Mouse (Mus musculus) frontal cortex, adult (tissue): ENCODE results near the gene Snx22.
A peak's percentile ranks its signal among the peaks of the same experiment; 100 is the strongest.

Experiments
- ATAC-seq: cut with Nextera tagmentation; 2 replicates; pipeline ENCODE4 v1.9.2; 2017; ENCODE audit warnings: mild to moderate bottlenecking, moderate library complexity, mixed read lengths; ENCODE audit not compliant: low TSS enrichment

Snx22 gene

DNA sequence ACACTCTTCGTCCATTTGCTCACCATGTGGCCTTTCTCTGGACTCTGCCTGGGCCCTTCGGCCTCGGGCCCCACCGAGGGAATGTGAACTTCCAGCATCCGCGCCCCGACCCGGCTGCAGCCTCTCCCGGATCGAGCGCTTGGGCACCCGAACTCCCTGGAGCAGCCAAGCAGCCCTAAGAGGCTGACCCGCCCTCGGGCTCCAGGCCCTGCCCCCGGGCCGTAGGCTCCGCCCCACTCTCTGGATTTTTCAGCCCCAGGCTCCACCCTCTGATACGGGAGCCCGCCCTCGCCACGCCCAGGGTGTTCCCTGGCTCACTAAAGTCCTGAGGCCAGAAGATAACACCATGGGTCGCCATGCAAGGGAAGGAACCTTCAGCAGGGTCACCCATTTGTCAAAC, at the start of gene Snx22:
Snx22 (minus strand) TSS at position 137 of the 400 bp plus-strand sequence.
- ATAC-seq = peak; percentile 81

DNA sequence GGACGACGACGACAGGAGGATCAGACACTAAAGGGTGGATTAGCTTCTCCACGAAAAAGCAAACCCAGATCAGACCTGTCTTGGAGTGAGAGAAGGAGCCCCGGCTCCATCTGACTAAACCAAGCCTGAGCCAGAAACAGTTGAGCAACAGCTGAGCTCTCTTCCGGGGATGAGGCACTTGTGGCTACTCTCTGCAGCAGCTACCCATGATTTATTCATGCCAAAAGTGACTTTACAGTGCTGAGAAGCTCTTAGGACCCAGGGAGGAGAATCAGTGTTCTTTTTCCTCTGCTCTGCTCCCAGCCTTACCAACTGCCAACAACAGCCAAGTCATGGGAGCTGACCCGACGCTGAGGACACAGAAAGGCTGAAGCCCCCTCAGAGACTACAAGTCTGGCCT, 47.4 kb upstream of the Snx22 start:
- peak; percentile 71 for ATAC-seq

GRCm38 (mm10) chr9:66114341-66114740, 44.8 kb upstream of the Snx22 start:
- no peak for ATAC-seq

GRCm38 (mm10) chr9:66110611-66111379, 41.3 kb upstream of the Snx22 start:
- ATAC-seq = no peak

GRCm38 (mm10) chr9:66110126-66110525, 40.6 kb upstream of the Snx22 start:
- no peak for ATAC-seq

DNA sequence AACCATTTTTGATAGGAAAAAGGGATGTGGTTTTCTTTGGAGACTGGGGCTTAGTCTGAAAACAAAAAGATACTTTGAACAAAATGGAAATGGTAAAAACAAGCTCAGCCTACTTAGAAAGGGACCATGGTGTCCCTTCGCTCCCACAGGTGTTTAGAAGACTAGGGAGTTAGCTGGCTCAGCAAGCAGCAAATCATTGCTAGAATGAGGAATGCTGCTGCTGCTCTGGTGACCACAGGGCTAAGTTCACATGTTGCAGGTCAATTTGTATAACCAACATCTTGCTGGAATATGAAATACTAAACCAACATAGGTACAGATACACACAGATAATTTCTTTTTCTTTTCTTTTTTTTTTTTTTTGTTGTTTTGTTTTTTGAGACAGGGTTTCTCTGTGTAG, 40.1 kb upstream of the Snx22 start:
- ATAC-seq = no peak

GRCm38 (mm10) chr9:66105168-66105567, 35.6 kb upstream of the Snx22 start:
- ATAC-seq = no peak

DNA sequence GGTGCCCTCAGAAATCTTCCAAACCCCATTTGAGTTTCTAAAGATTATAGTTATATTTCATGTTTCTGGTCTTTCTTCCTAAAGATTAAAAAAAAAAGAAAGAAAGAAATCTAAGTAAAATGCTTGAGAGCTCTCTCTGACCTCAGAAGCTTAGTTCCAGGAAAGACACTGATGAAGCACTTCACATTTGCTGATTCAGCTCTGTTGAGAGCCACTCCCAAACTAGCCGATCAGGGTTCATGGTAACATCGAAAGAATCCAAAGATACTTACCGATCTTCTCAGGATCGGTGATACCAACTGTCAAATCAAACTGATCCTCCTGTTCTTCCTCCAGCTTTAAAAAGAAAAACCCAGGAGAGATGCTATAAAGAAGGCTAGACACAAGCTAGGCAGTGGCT, 35.1 kb upstream of the Snx22 start:
- ATAC-seq = no peak

DNA sequence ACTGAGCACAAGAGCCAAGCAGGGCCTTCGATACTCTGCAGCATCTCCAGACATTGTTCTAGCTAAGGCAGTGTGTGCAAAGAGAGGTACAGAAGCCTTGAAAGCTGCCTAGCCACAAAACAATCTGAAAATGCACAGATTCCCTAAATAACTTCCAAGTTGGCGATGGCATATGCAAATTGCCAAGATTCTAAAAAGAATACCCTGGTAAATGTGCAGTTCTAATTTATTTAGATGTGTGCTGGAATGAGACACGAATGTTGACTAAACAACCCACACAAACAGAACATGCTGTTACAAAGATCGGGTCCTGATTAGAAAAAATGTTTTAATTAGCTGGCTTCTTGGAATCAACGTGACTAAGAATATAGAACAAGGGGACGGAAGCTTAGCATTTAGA, 33.1 kb upstream of the Snx22 start:
- ATAC-seq = peak; percentile 58; the same call in 1 of the 2 replicates

DNA sequence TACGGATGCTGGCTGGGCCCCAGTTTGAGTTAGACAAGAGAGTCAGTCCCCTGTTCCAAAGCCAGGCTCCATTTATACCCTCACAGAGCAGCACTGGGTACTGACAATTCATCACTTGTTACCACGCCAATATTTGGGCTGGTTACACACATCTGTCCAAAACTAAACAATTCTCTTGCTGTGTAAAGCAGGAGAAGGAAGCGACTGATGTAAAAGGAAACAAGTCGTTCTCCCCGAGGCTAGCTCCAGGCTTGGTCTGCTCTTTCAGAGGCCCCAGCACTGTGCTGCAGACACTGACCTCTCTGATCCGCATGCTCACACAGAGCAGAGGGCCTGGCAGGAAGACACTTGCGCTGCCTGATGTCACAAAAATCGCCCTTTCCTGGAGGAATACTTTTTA, 32.1 kb upstream of the Snx22 start:
- ATAC-seq = peak; percentile 59

- no peak for ATAC-seq
Observed at GRCm38 (mm10) chr9:66092664-66093063, 23.1 kb upstream of the Snx22 start.

GRCm38 (mm10) chr9:66091327-66092231, 22.1 kb upstream of the Snx22 start:
- no peak for ATAC-seq

DNA sequence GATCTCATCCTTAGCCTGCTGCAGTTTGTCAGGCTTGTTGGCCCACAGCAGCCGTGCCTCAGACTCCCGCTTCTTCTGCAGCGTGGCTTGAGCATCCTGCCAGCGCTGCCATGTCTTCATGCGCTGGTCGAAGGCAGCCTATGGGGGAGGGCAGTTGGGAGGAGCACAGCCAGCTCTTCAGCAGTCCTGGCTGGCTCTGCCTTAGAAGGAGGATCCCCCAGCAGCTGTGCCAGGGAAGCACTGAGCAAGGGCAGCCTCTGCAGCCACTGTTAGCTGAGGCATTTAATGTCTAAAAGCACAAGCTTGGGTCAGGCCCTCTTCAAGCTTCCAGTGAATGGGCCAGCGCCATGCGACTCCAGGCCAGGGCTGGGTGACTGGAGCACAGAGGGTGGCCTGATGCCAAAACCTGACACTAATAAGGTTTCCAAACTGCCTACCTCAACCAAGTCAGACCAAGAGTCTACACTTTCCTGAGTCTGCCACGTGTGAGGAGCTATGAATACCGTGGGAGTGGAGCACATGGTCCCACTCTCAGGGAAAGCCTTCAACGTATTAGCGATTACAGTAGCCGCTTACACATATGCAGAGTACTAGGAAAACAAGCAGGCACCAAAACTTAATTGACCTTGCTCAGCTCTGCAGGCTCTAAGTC, 21.2 kb upstream of the Snx22 start:
- peak; percentile 50 for ATAC-seq

DNA sequence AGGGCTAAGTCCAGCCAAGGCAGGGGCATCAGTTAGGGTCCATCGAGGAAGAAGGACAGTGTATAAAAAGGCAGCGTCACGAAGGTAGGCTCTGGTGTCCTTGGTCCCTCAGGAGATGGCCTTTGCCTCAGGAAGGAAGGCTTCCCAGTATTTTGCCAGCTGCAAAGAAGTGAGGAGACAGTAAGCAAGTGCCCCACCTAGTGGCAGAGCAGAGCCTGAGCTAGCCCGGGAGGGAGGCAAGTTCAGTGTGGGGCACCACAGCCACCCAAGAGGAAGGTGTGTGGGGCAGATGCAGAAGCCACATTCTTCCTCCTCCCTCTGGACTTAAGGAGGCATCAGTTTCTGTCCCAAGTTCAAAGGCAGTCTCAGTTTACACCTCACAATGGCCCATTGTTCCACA, 18.9 kb upstream of the Snx22 start:
- ATAC-seq = peak; percentile 50; the same call in 1 of the 2 replicates

- ATAC-seq = no peak
Observed at GRCm38 (mm10) chr9:66087062-66087461, 17.5 kb upstream of the Snx22 start.

GRCm38 (mm10) chr9:66084171-66084570, 14.7 kb upstream of the Snx22 start:
- no peak for ATAC-seq

DNA sequence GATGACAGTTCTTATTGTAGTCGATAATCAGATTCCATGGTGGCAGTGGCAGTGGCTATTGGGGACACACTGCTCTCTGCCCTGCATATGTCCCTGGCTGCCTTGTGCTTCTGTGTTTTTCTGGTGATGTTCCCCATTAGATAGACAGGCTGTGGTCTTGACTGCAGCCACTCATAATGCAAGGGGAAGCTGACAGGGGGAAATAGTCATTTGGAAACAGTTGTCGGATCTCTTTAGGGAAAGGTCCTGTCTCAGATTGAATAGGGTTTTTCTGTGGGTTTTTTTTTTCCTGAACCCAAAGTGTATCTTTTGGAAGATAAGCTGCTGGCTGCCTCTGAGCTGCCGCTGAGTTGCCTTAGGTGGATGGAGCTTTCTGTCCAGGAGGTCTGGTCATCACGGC, 12.5 kb upstream of the Snx22 start:
- ATAC-seq = no peak

- ATAC-seq = no peak
Observed at GRCm38 (mm10) chr9:66080804-66081459, 11.4 kb upstream of the Snx22 start.

DNA sequence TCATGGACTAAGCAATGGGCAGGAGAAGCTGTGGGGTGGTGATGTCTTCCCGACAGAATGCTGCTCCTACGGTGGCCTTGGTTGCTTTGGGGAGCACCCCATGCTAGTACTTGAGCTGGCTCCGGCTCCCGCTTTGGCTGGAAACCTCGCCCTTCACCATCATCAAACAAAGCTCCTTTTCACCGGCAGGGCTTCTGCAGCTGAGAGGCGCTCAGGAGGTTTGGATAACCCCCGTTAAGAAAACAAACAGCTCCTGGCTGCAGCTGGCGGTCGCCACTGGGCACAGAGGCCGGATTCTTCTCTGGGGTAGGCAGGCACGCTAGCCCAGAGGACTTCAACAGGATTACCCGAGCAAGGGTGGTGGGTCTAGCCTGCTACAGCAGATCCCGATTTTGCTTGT, 9.0 kb upstream of the Snx22 start:
- ATAC-seq = no peak; the same call in 1 of the 2 replicates

GRCm38 (mm10) chr9:66078072-66078471, 8.6 kb upstream of the Snx22 start:
- ATAC-seq = no peak

GRCm38 (mm10) chr9:66072754-66073153, 3.2 kb upstream of the Snx22 start:
- no peak for ATAC-seq

- ATAC-seq = no peak
Observed at GRCm38 (mm10) chr9:66070151-66070550, 632 bp upstream of the Snx22 start.
